Mouse (Mus musculus) myocyte (in vitro differentiated cells): ENCODE results near the gene Gm49380. TPM values are rescaled to one million over a fixed set of nuclear protein-coding genes. Genes with fewer than 3 reads are reported as not detected.

ENCODE experiments used
- H3K27me3 ChIP-seq: one replicate; pipeline ENCODE4 v1.6.1; 2011; ENCODE audit not compliant: control insufficient read depth, insufficient read depth, insufficient read length
- H3K36me3 ChIP-seq: one replicate; pipeline ENCODE4 v1.6.1; 2011; ENCODE audit not compliant: control insufficient read depth, insufficient read depth
- H3K4me2 ChIP-seq: one replicate; pipeline ENCODE4 v1.6.1; 2011; ENCODE audit warnings: low read depth, control low read depth
- H3K4me3 ChIP-seq: one replicate; pipeline ENCODE4 v1.5.1; 2011; ENCODE audit warnings: mild to moderate bottlenecking, control low read depth, moderate library complexity
- H3K79me2 ChIP-seq: one replicate; pipeline ENCODE4 v1.6.1; 2011; ENCODE audit not compliant: control insufficient read depth, insufficient read depth
- H3ac ChIP-seq: one replicate; pipeline ENCODE4 v1.6.1; 2011; ENCODE audit not compliant: control insufficient read depth, insufficient read length
- CEBPB ChIP-seq: IDR thresholded peaks from 2 replicates; pipeline ENCODE4 v1.6.1; 2011; ENCODE audit warnings: mild to moderate bottlenecking, moderate library complexity; ENCODE audit not compliant: poor library complexity, insufficient read depth, severe bottlenecking
- E2F4 ChIP-seq: IDR thresholded peaks from one replicate; pipeline ENCODE4 v1.6.1; 2011; ENCODE audit warnings: mild to moderate bottlenecking, control low read depth, moderate library complexity; ENCODE audit not compliant: insufficient read depth
- MAX ChIP-seq: IDR thresholded peaks from one replicate; pipeline ENCODE4 v1.6.1; 2011; ENCODE audit warnings: low read depth, mild to moderate bottlenecking, control low read depth
- MYOD1 ChIP-seq, 3 experiments: IDR thresholded peaks; one replicate each; pipeline ENCODE4 v1.6.1; 2011; ENCODE audit warnings: control low read depth in 2 of 3, low read depth in 2 of 3, mild to moderate bottlenecking in 2 of 3, moderate library complexity in 1 of 3; ENCODE audit not compliant: insufficient read length in 2 of 3, control insufficient read depth in 1 of 3
- MYOG ChIP-seq, 3 experiments: IDR thresholded peaks; one replicate each; pipeline ENCODE4 v1.6.1; 2011; ENCODE audit warnings: control low read depth in 2 of 3, low read depth in 2 of 3, mild to moderate bottlenecking in 2 of 3; ENCODE audit not compliant: insufficient read length in 2 of 3, control insufficient read depth in 1 of 3, insufficient read depth in 1 of 3
- POLR2A ChIP-seq: IDR thresholded peaks from one replicate; pipeline ENCODE4 v1.6.1; 2011; ENCODE audit warnings: low read depth, mild to moderate bottlenecking, control low read depth, moderate library complexity; ENCODE audit not compliant: insufficient read length
- POLR2AphosphoS2 ChIP-seq: IDR thresholded peaks from one replicate; pipeline ENCODE4 v1.6.1; 2011; ENCODE audit warnings: low read depth, control low read depth; ENCODE audit not compliant: insufficient read length
- REST ChIP-seq: IDR thresholded peaks from one replicate; pipeline ENCODE4 v1.6.1; 2011; ENCODE audit warnings: mild to moderate bottlenecking, control low read depth, moderate library complexity; ENCODE audit not compliant: insufficient read depth, insufficient read length
- SRF ChIP-seq: IDR thresholded peaks from one replicate; pipeline ENCODE4 v1.6.1; 2011; ENCODE audit warnings: low read depth; ENCODE audit not compliant: control insufficient read depth, insufficient read length
- TCF12 ChIP-seq: IDR thresholded peaks from one replicate; pipeline ENCODE4 v1.6.1; 2011; ENCODE audit warnings: mild to moderate bottlenecking, control low read depth; ENCODE audit not compliant: poor library complexity, insufficient read depth, severe bottlenecking
- TCF3 ChIP-seq: IDR thresholded peaks from one replicate; pipeline ENCODE4 v1.6.1; 2011; ENCODE audit warnings: low read depth, control low read depth; ENCODE audit not compliant: insufficient read length
- USF1 ChIP-seq: IDR thresholded peaks from one replicate; pipeline ENCODE4 v1.6.1; 2011; ENCODE audit warnings: low read depth, mild to moderate bottlenecking, control low read depth, moderate library complexity
- polyA plus RNA-seq: library from polyadenylated mRNA; unstranded; fragments of >200 nt; fragmentation: generic; extraction: Trizol; gene quantifications from one replicate; pipeline ENCODE4 v1.2.1, GENCODE M21; 2012; ENCODE audit warnings: missing spikeins

Gm49380 gene
- polyA plus RNA-seq, 1 experiment = 0.02 TPM

DNA sequence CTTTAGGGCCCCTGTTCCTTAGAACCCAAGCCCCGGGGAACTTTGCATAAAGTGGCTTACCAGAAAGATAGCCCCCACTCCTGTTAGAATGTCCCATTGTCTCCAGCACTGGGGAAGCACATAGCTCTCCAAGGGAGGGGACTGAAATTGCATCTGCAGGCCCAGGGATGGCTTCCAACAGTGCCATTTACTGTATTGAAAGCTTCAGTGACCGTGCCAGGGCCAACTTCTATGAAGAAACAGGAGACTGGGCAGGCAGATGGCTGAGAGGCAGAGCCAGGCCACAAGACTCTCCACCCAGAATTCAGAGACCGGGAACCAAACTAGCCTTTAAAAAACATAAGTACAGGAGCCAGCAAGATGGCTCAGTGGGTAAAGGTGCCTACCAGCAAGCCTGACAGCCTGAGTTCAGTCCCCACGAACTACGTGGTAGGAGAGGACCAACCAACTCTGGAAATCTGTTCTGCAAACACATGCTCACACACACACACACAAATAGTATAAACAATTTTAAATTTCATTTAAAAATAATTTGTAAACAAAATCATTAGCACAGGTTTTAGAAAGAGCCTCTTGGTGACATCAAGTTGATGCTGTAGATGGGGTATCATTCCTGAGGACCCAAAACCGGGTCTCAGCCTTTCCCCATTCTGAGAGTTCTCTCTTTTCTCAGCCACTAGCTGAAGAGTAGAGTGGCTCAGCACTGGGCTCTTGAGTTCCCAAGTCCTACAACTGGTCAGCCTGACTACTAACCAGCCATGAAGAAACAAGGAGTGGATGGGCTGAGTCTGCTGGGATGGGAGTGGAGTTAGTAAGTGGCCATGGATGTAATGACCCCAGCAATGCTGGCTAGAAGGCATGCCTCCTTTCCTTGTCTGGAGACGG, 71.5 kb downstream of the Gm49380 start:
- no peaks in the 10 kb centered on the region for H3K36me3 ChIP-seq
- no peak overlapping the region for H3ac ChIP-seq
- no peaks in the 10 kb centered on the region for H3K79me2 ChIP-seq
- no peak overlapping the region for H3K4me3 ChIP-seq
- TF ChIP-seq CEBPB (no peak), REST (no peak), MYOD1 (IDR thresholded peaks at IDR 0.05; ENCODE audit: control insufficient read depth in 1 of 3, insufficient read length in 2 of 3, low read depth in 2 of 3) (no peak), MAX (no peak), TCF3 (no peak), USF1 (no peak), E2F4 (no peak), SRF (no peak), POLR2AphosphoS2 (no peak), TCF12 (no peak), POLR2A (no peak)
- H3K27me3 ChIP-seq = no peaks in the 10 kb centered on the region
- no peak overlapping the region for H3K4me2 ChIP-seq

- H3K4me2 ChIP-seq = no peak overlapping the region
- H3K4me3 ChIP-seq = no peak overlapping the region
- H3K79me2 ChIP-seq = no peaks in the 10 kb centered on the region
- no peak overlapping the region for H3ac ChIP-seq
- H3K27me3 ChIP-seq = no peaks in the 10 kb centered on the region
- no peak for TF ChIP-seq TCF3
- no peaks in the 10 kb centered on the region for H3K36me3 ChIP-seq
Observed at GRCm38 (mm10) chr9:44037106-44037505, 76.2 kb downstream of the Gm49380 start.

- Histone ChIP-seq H3K4me3 (no peak overlapping the region), H3K79me2 (no peaks in the 10 kb centered on the region), H3K36me3 (no peaks in the 10 kb centered on the region), H3ac (no peak overlapping the region), H3K4me2 (no peak overlapping the region), H3K27me3 (no peaks in the 10 kb centered on the region)
- no peak for TF ChIP-seq MYOG (IDR thresholded peaks at IDR 0.05; ENCODE audit: control insufficient read depth in 1 of 3, insufficient read depth in 1 of 3, insufficient read length in 2 of 3, low read depth in 2 of 3)
- no peak for TF ChIP-seq TCF3
- no peak for TF ChIP-seq POLR2AphosphoS2
- no peak for TF ChIP-seq E2F4
- no peak for TF ChIP-seq MAX
- no peak for TF ChIP-seq MYOD1 (IDR thresholded peaks at IDR 0.05; ENCODE audit: control insufficient read depth in 1 of 3, insufficient read length in 2 of 3, low read depth in 2 of 3)
- no peak for TF ChIP-seq SRF
- no peak for TF ChIP-seq CEBPB
- no peak for TF ChIP-seq TCF12
- TF ChIP-seq USF1 = no peak
- no peak for TF ChIP-seq REST
- no peak for TF ChIP-seq POLR2A
Observed at GRCm38 (mm10) chr9:44033957-44034727, 79.2 kb downstream of the Gm49380 start.

- Histone ChIP-seq H3ac (no peak overlapping the region), H3K4me3 (no peak overlapping the region), H3K79me2 (no peaks in the 10 kb centered on the region), H3K36me3 (no peaks in the 10 kb centered on the region), H3K4me2 (no peak overlapping the region), H3K27me3 (no peaks in the 10 kb centered on the region)
- TF ChIP-seq TCF12 = no peak
- TF ChIP-seq POLR2AphosphoS2 = no peak
- TF ChIP-seq USF1 = no peak
- TF ChIP-seq SRF = no peak
- no peak for TF ChIP-seq POLR2A
- no peak for TF ChIP-seq E2F4
- TF ChIP-seq MAX = no peak
- TF ChIP-seq MYOG (IDR thresholded peaks at IDR 0.05; ENCODE audit: control insufficient read depth in 1 of 3, insufficient read depth in 1 of 3, insufficient read length in 2 of 3, low read depth in 2 of 3) = no peak
Observed at GRCm38 (mm10) chr9:44033317-44033716, 80.0 kb downstream of the Gm49380 start.

DNA sequence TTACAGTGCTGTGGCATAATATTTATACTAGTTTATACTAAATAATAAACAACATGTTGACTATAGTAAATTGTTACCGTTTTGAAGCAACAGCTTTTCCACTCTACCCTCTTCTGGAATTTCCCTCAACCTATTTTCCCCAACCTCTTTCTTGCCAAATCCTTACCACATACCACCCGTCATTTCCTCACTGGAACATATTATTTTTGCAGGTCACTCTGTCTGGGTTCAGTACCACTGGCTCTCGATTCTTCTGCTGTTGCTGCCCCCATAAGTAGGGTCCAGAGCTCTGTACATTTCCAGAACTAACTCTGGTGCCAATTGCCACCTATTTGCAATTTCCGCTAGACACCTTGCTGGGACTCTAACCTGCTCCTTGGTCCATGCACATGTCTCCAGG, 81.4 kb downstream of the Gm49380 start:
- no peaks in the 10 kb centered on the region for H3K27me3 ChIP-seq
- H3K4me2 ChIP-seq = no peak overlapping the region
- H3K4me3 ChIP-seq = no peak overlapping the region
- H3ac ChIP-seq = no peak overlapping the region
- H3K79me2 ChIP-seq = no peaks in the 10 kb centered on the region
- TF ChIP-seq MYOG (IDR thresholded peaks at IDR 0.05; ENCODE audit: control insufficient read depth in 1 of 3, insufficient read depth in 1 of 3, insufficient read length in 2 of 3, low read depth in 2 of 3) (no peak), MYOD1 (IDR thresholded peaks at IDR 0.05; ENCODE audit: control insufficient read depth in 1 of 3, insufficient read length in 2 of 3, low read depth in 2 of 3) (no peak), TCF3 (no peak), TCF12 (no peak), REST (no peak), POLR2AphosphoS2 (no peak), E2F4 (no peak), SRF (no peak), MAX (no peak), POLR2A (no peak), USF1 (no peak), CEBPB (no peak)
- H3K36me3 ChIP-seq = no peaks in the 10 kb centered on the region
